Mouse (Mus musculus): ENCODE measurements at regions not wholly inside any gene's neighbourhood (a gene's known extent, or its start where the extent isn't known, plus 50 kb on each side); places are given as distances from the start of the nearest gene placed in this dataset.

DNA sequence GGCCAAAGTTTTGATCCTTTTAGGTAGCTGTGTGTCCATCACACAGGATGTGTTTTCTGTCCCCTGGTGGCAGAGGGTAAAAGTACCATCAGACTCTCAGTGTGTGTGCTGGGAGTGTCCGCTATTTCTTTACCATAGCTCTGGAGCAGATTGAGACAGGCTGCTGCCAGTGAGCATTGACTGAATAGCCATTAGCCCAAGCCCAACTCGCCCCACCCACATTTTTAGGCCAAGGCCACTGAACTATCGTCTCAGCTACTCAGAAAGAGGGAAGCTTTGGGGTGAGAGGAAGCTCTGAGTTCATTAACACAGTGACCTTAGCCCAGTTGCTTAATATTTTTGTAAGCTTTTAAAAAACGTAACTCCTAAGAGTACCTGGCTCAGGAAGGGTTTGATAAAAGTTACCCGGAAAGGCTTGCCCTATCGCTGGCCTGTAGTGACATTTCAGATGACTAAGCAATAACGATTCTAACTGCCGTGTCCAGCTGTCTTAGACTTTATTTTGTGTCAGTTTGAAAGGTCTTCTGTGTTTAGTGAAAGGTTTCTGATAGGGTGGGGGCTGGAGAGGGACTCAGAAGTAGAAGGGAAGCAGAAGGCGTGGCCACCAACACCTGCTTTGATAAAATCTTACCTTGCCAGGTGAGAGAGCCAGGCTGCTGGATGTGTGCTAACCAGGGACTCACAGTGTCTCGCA lies 303.0 kb downstream of the Rsl24d1 start:
- in situ Hi-C loops (cut with MboI; ENCODE audit: low sequenced_read_pairs in 2 of 2, unreplicated experiment in 2 of 2), result no loop called here
- Histone ChIP-seq H3K4me1 (ENCODE audit: control insufficient read depth in 2 of 2, insufficient read depth in 2 of 2, low read length in 2 of 2, poor library complexity in 1 of 2) (no peaks in the 10 kb centered on the region), H3K9me3 (ENCODE audit: control insufficient read depth, insufficient read depth, low read depth, low read length) (peaks cover 8% of the 10 kb centered on the region; the same call in 1 of the 2 replicates), H3K27ac (ENCODE audit: insufficient read depth, low read depth, low read length, poor library complexity, severe bottlenecking) (no peak overlapping the region), H3K36me3 (ENCODE audit: control insufficient read depth, insufficient read depth, low read length, poor library complexity, severe bottlenecking) (no peaks in the 10 kb centered on the region), H3K4me3 (ENCODE audit: insufficient read depth in 1 of 2, low read depth in 1 of 2, low read length in 2 of 2, poor library complexity in 1 of 2, severe bottlenecking in 1 of 2) (no peak overlapping the region), H3K9ac (ENCODE audit: insufficient read depth, low read depth, low read length, poor library complexity, severe bottlenecking) (no peak overlapping the region)
- peak; percentile 13 for DNase-seq (ENCODE audit: low read depth, low spot score)
- TF ChIP-seq HCFC1 (IDR thresholded peaks at IDR 0.05; ENCODE audit: borderline replicate concordance, insufficient read depth, low read length), result no peak
- no peak for TF ChIP-seq ZC3H11A (IDR thresholded peaks at IDR 0.05; ENCODE audit: borderline replicate concordance, low read depth, low read length)
- TF ChIP-seq CHD2 (IDR thresholded peaks at IDR 0.05; ENCODE audit: low read depth, low read length), result no peak
- TF ChIP-seq MAFK (IDR thresholded peaks at IDR 0.05; ENCODE audit: insufficient read depth, low read depth, low read length), result 0 out of 2 replicates have a peak, but pooled peaks have one; percentile 26
- no peak for TF ChIP-seq ZNF384 (IDR thresholded peaks at IDR 0.05; ENCODE audit: low read depth, low read length)

Measured in ES-E14 (cell line).